Comparison of ENCODE assay signal across 9 mouse cellular contexts in the genomic region with DNA sequence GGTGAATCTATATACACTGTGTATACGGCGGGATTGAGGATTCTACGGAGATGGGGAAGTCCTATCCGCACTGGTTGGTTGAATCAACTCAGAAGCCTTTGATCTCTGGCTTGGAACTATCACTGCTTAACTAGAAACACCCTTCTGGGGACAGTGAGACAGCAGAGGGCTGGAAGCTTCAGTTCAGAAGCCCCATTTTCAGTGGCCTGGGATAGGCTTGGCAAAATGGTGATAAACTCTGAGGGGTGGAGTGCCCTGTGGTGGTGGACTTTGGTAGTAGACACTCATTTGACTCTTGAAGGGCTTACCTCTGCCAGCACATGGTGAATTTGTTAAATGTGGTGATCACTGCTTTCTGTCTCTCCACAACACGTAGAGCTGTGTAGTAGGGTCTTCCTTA.
"Had no signal": no experiment of that assay in that cellular context is flagged by ENCODE, and none has a peak within 500 bp of the region (broad histone marks: within the 10 kb centered on the region; RNA-seq: fewer than 3 reads in every experiment).

No protein-coding gene starts in this region.

- H3K9ac ChIP-seq: limb, embryonic 12.5 days; midbrain, embryonic 12.5 days had no signal

- H3K36me3 ChIP-seq: limb, embryonic 12.5 days; midbrain, embryonic 12.5 days had no signal

- H3K9me3 ChIP-seq: limb, embryonic 12.5 days; midbrain, embryonic 12.5 days had no signal

- H3K4me1 ChIP-seq: limb, embryonic 12.5 days; midbrain, embryonic 12.5 days had no signal

- H3K4me3 ChIP-seq: limb, embryonic 12.5 days; midbrain, embryonic 12.5 days had no signal

- ATAC-seq: inflammation-experienced regulatory T-cells, adult 6 months; intestine, postnatal 0 days had no signal

- H3K4me2 ChIP-seq: limb, embryonic 12.5 days; midbrain, embryonic 12.5 days had no signal

- DNase-seq: layer of hippocampus, postnatal 36 days; lung, adult 18-20 months; right cerebral cortex, adult 18-20 months; right cerebral cortex, postnatal 25 days; thymus, postnatal 4 days had no signal

- H3K27me3 ChIP-seq: limb, embryonic 12.5 days had no signal

- H3K27ac ChIP-seq: limb, embryonic 12.5 days; midbrain, embryonic 12.5 days had no signal
